Mouse (Mus musculus): Measurements from ENCODE around the gene Ddit4.
A peak's percentile ranks its signal among the peaks of the same experiment; 100 is the strongest.

Gene Ddit4

GRCm38 (mm10) chr10:59971813-59972212 is 20.2 kb upstream of the Ddit4 start:
- DNase-seq (ENCODE audit: low spot score) = no peak

GRCm38 (mm10) chr10:59970450-59971062 is 18.9 kb upstream of the Ddit4 start:
- no peak for DNase-seq (ENCODE audit: low spot score)

- DNase-seq (ENCODE audit: low spot score) = peak; percentile 35
Observed at GRCm38 (mm10) chr10:59969821-59970449, 18.3 kb upstream of the Ddit4 start.

- no peak for DNase-seq (ENCODE audit: low spot score)
Observed at GRCm38 (mm10) chr10:59967309-59967942, 15.8 kb upstream of the Ddit4 start.

DNA sequence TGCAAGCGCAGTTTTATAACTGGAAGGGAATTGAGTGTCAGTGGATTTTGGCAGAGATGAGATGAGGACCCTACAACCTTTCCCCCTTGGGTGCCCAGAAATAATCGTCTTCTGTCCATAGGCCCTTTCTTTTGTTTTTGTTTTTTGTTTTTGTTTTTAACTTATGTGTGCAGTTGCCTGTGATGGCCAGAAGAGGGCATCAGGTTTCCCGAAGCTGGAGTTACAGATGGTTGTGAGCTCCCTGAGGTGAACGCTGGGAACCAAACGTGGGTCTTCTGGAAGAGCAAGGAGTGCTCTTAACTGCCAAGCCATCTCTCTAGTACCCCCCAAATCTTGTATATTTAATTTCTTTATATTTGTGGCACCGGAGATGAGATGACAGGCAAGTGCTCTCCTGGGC is 15.1 kb upstream of the Ddit4 start:
- no peak for DNase-seq (ENCODE audit: low spot score)

GRCm38 (mm10) chr10:59965788-59966187 is 14.2 kb upstream of the Ddit4 start:
- DNase-seq (ENCODE audit: low spot score) = no peak

DNA sequence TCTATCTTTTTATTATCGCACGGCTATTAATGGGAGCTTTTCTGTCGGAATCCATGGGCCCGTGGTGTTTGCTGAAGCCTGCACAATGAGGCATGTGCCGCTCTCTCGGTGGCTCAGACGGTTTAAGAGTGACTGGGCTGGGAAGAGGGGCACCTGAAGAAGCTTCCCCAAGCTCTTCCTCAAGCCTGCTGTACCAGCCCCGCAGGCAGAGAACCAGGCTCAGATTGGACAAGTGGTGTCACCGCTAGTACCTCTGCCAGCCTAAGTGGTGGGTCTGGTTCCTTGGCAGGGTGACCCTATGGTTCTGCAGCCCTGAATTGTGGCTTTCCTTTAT is 13.7 kb upstream of the Ddit4 start:
- DNase-seq (ENCODE audit: low spot score) = no peak

DNA sequence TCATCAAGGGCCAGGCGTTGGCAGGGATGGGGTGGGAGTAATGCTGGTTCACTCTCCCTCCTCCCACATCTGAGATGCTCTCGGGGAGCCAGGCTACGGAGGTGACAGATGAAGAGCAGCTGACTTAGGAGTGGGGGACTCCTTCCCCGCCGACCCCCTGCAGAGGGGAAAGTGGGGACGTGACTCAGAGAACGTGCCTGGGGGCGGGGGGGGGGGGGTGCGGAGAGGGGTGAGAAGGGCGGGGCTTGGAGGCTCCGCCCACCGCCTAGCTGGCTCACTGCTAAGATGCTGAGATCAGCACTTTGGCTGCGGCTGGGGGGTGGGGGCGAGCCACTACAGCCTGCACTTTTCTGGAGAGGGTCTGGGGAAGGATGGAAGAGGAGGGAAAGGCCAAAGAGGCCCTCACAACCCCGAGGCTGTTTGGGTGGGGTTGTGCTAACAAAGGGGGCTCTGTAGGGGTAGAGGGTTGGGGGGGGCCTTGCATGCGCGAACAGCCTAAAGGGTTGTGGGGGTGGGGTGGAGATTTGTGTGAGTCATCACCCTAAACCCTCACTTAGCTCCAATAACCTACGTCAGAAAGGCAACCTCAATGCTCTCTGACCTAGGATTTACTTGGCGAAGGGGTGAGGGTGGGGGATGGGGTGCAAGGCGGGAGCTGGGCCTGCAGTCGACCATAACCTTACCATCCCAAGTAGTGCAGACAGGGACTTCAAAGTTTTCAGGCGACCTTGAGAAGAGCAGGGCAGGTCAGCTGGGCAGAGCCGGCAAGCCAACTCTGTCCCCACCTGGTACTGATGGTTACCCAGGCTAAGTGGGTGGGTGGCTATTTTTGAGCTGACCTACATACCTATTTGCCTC is 13.1 kb upstream of the Ddit4 start:
- no peak for DNase-seq (ENCODE audit: low spot score)

GRCm38 (mm10) chr10:59963609-59964008 is 12.0 kb upstream of the Ddit4 start:
- DNase-seq (ENCODE audit: low spot score) = no peak

GRCm38 (mm10) chr10:59959517-59959916 is 7.9 kb upstream of the Ddit4 start:
- no peak for DNase-seq (ENCODE audit: low spot score)

- DNase-seq (ENCODE audit: low spot score) = no peak
Observed at GRCm38 (mm10) chr10:59958458-59958857, 6.8 kb upstream of the Ddit4 start.

DNA sequence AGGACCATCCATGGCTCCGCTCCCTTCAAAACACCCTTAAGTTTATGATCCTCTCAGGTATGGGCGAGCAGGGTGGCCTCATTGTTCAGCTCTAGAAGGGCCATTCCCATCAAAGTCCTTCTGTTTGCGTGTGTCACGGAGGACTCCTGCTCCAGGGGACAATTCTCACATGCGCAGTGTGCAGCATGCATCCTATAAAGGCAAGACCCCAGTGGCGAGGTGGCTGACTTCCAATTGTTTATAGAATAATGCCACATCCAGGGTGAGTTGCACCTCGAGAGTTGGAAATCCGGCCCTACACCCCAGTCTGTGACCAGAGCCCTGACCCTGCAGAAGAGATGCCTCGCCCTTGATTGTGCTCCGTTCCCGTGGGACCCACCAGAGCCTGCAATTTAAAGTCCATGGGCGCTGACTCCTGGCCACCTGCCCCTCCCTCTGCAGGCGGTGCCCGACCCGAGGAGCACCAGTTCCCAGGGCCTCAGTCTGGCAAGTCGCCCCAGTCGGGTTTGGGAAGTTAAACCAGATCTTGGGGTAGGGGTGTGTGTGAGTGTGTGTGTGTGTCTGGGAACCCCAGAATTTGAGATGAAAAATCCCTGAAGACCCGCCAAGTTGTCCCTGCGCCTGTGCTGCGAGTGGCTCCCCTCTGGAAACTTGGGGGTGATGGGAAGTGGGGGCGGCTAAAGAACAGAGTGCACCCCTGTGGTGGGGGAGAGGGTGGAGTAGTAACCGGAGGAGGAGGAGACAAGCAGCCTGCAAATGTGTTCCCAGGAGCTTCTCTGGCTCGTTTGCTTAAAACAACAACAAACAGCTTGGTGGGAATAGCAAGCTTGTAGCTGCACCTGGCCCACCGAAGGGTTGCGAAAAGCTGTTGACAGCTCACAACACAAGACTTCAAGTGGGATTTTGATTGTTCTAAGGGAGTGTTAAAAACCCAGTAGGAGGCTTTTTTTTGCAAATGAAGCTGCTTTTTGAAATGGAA is 5.8 kb upstream of the Ddit4 start:
- DNase-seq (ENCODE audit: low spot score) = no peak

GRCm38 (mm10) chr10:59956681-59957080 is 5.0 kb upstream of the Ddit4 start:
- no peak for DNase-seq (ENCODE audit: low spot score)

DNA sequence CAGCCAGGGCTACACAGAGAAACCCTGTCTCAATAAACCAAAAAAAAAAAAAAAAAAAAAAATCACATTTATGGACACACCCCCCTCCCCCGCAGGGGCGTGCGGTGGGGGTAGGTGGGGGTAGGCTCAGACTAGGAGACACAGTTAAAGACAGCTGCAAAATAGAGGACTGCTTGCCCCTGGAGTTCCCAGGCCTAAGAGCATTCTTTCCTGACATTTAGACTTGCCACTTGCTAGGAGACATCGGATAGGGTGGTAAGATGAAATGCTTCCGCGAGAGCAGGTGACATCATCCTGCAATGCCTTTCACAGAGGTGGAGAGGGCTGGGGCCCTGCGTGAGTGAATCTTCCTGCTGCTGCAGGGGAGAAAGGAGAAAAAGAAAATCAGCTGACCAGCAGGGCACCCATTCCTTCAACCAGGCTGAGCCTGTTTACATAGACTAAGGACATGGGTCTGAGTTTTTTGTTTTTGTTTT is 2.0 kb upstream of the Ddit4 start:
- no peak for DNase-seq (ENCODE audit: low spot score)

DNA sequence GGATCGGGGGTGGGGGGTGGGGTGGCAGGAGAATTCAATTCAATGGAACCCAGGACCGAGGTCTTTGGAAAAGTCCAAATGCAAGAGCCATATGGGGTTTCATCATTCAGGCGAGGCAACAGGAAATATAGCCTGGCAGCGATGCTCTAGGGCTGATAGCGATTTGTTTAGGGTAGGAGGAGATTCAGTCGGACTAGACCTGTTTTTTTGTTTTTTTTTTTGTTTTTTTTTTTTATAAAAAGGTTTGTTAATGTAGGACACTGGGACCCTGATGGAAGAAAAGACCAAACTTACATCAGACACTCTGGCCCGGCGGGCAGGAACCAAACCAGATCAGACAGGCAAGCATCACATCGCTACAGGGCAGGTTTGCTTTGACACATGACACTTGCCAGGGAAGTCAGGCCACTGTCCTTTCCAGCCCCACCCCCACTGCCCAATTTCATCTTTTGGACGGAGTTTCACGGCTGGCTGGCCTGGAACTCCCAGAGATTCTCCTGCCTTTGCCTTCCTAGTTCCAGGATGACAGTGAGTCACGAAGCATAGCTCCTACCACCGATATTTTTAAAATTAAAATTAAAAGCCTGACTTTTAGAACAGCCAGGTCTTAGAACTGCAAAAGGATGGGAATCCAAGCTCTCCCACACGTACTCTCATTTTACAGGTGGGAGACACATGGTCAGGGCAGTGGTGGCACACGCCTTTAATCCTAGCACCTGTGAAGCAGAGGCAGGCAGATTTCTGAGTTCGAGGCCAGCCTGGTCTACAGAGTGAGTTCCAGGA is 1.3 kb upstream of the Ddit4 start:
- no peak for DNase-seq (ENCODE audit: low spot score)

- DNase-seq (ENCODE audit: low spot score) = no peak
Observed at GRCm38 (mm10) chr10:59952152-59952780, 632 bp upstream of the Ddit4 start.

- DNase-seq (ENCODE audit: low spot score) = peak; percentile 59
Observed at GRCm38 (mm10) chr10:59950716-59951191, 880 bp downstream of the Ddit4 start.

DNA sequence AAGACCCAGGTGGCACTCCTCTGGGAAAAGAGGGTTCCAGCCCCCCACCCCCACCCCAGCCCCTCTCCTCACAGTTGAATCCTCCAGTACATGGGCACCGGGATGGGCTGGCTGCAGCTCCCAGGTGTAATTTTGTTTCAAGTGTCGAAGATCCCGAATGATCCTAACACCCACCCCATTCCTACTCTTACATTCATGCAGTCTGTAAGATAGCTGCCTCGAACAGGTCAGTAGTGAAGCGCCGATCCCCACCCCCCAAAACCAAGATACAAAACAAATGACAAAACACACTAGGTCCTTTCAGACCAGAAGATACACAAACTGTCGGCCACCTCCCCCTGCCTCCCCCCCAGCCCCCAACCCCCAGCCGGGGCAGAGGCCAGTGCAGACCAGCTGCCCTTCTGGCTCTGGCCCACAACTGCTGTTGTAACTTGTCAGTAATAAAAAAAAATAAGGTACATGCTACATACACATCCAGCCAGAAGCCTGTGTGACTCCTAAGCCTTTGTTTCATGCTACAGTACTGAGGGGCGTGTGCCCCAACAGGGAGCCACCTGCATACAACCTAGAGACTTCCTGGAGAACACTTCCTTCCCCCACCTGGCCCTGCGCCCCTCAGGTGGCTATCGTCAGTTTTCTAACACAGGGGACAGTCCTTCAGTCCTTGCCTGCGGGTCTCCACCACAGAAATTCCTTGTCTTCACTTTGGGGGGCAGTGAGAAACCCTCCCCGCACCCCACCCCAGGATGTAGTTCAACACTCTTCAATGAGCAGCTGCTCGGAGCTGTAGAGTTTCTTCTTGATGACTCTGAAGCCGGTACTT is 1.6 kb downstream of the Ddit4 start:
- DNase-seq (ENCODE audit: low spot score) = no peak

DNA sequence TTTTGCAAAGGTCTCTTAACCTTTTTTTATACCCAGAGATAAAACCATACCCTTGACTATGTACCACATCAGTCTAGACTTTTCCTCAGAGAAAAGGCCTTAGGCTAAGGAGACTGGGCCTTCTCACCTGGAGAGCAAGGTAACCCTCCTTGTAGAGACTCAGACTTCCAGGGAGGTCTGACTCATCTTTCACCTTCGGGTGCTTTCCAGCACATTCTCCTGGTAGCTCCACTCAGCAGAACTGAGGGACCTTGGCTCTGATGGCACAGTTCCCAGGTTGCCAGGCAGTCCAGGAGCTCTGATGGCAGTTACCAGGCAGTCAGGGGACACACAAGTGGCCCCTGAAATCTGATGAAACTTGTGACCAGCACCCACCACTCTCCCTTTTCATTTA is 2.4 kb downstream of the Ddit4 start:
- DNase-seq (ENCODE audit: low spot score) = no peak
